Mouse (Mus musculus) layer of hippocampus, adult 9-11 months (tissue): ENCODE data around the gene Nlrc5.

Source experiments
- DNase-seq: peaks from one replicate; pipeline ENCODE4 v3.0.0; 2022

Gene Nlrc5

GRCm38 (mm10) chr8:94472741-94473140 lies 38.6 kb downstream of the Nlrc5 start:
- no peak for DNase-seq

- DNase-seq = no peak
Measured at GRCm38 (mm10) chr8:94473431-94473830, 39.3 kb downstream of the Nlrc5 start.

- no peak for DNase-seq
Measured at GRCm38 (mm10) chr8:94475786-94476185, 41.6 kb downstream of the Nlrc5 start.

- DNase-seq = no peak
Measured at GRCm38 (mm10) chr8:94476846-94477245, 42.7 kb downstream of the Nlrc5 start.

- no peak for DNase-seq
Measured at GRCm38 (mm10) chr8:94482051-94482450, 47.9 kb downstream of the Nlrc5 start.

- no peak for DNase-seq
Measured at GRCm38 (mm10) chr8:94485288-94485687, 51.1 kb downstream of the Nlrc5 start.

GRCm38 (mm10) chr8:94485882-94486281 lies 51.7 kb downstream of the Nlrc5 start:
- DNase-seq = peak; percentile 28

GRCm38 (mm10) chr8:94488016-94488415 lies 53.9 kb downstream of the Nlrc5 start:
- no peak for DNase-seq

- DNase-seq = no peak
Measured at GRCm38 (mm10) chr8:94489809-94490483, 55.8 kb downstream of the Nlrc5 start.

GRCm38 (mm10) chr8:94492021-94492681 lies 58.0 kb downstream of the Nlrc5 start:
- DNase-seq = peak; percentile 66

GRCm38 (mm10) chr8:94493240-94493639 lies 59.1 kb downstream of the Nlrc5 start:
- no peak for DNase-seq

- no peak for DNase-seq
Measured at GRCm38 (mm10) chr8:94515430-94516208, 81.5 kb downstream of the Nlrc5 start.

- DNase-seq = no peak
Measured at GRCm38 (mm10) chr8:94516209-94516593, 82.0 kb downstream of the Nlrc5 start.

- no peak for DNase-seq
Measured at GRCm38 (mm10) chr8:94516766-94517165, 82.6 kb downstream of the Nlrc5 start.

GRCm38 (mm10) chr8:94518331-94518730 lies 84.2 kb downstream of the Nlrc5 start:
- DNase-seq = no peak

GRCm38 (mm10) chr8:94519021-94519420 lies 84.9 kb downstream of the Nlrc5 start:
- DNase-seq = no peak

- no peak for DNase-seq
Measured at GRCm38 (mm10) chr8:94521481-94521880, 87.3 kb downstream of the Nlrc5 start.

- DNase-seq = no peak
Measured at GRCm38 (mm10) chr8:94522482-94522881, 88.3 kb downstream of the Nlrc5 start.

- no peak for DNase-seq
Measured at GRCm38 (mm10) chr8:94524554-94524953, 90.4 kb downstream of the Nlrc5 start.

GRCm38 (mm10) chr8:94527178-94527577 lies 93.0 kb downstream of the Nlrc5 start:
- no peak for DNase-seq

- DNase-seq = peak; percentile 53
Measured at GRCm38 (mm10) chr8:94528245-94528644, 94.1 kb downstream of the Nlrc5 start.

GRCm38 (mm10) chr8:94529875-94530274 lies 95.7 kb downstream of the Nlrc5 start:
- no peak for DNase-seq

GRCm38 (mm10) chr8:94530643-94531042 lies 96.5 kb downstream of the Nlrc5 start:
- no peak for DNase-seq

- no peak for DNase-seq
Measured at GRCm38 (mm10) chr8:94532000-94532399, 97.8 kb downstream of the Nlrc5 start.
